Comparison of ENCODE assay signal across 26 mouse cellular contexts in genomic region chr1:160438820-160439219, GRCm38 (mm10).
A peak's percentile ranks its signal among the peaks of the same experiment; 100 is the strongest.
DNase-seq lines count a peak whose midpoint lies in the region; ATAC-seq and TF ChIP-seq lines count a peak whose summit lies in the region.
"Had no signal": no experiment of that assay in that cellular context is flagged by ENCODE, and none has a peak within 500 bp of the region (broad histone marks: within the 10 kb centered on the region; RNA-seq: fewer than 3 reads in every experiment).

No protein-coding gene starts in this region.

- TF ChIP-seq CTCF in brain, embryonic 14.5 days (IDR thresholded peaks at IDR 0.05; ENCODE audit: borderline replicate concordance, extremely low read depth, insufficient read depth, insufficient read length), result no peak

- no peak overlapping the region for H3K27ac ChIP-seq in forebrain, embryonic 14.5 days (ENCODE audit: low read depth, low read length)
- H3K27ac ChIP-seq in forebrain, embryonic 10.5 days, result no peak overlapping the region
- no peak overlapping the region for H3K27ac ChIP-seq in hindbrain, embryonic 15.5 days (replicated peaks)
- H3K27ac ChIP-seq in hindbrain, embryonic 12.5 days, result no peak overlapping the region
- H3K27ac ChIP-seq: embryonic facial prominence, embryonic 13.5 days; embryonic facial prominence, embryonic 15.5 days had no signal

- peak; percentile 5 to 20 for DNase-seq in cerebellum, postnatal 10 days
- DNase-seq in cerebellum, postnatal 36 days, result no peak
- no peak for DNase-seq in forebrain, embryonic 14.5 days (ENCODE audit: low spot score)
- DNase-seq in forebrain, embryonic 10.5 days (ENCODE audit: extremely low spot score, low spot score), result no peak
- DNase-seq in brain, embryonic 14.5 days (ENCODE audit: low read depth), result peak; percentile 13
- DNase-seq: adrenal gland, adult 8-10 months; adrenal gland, postnatal 14 days; adrenal gland, postnatal 36 days; B cell, adult 2 months; cerebellum, adult 11 months; cerebellum, adult 18-20 months; cerebellum, adult 8-10 months; cerebellum, adult 9-11 months; cerebellum, postnatal 25 days; embryo, embryonic 11 days had no signal

- H3K9ac ChIP-seq in forebrain, embryonic 14.5 days (ENCODE audit: low read length), result no peak overlapping the region
- H3K9ac ChIP-seq in hindbrain, embryonic 15.5 days, result no peak overlapping the region
- no peak overlapping the region for H3K9ac ChIP-seq in hindbrain, embryonic 12.5 days
- H3K9ac ChIP-seq: embryonic facial prominence, embryonic 13.5 days; embryonic facial prominence, embryonic 15.5 days had no signal

- H3K36me3 ChIP-seq in forebrain, embryonic 14.5 days (ENCODE audit: control insufficient read depth, insufficient read depth, low read length), result no peaks in the 10 kb centered on the region
- H3K36me3 ChIP-seq in forebrain, embryonic 10.5 days (replicated peaks), result no peaks in the 10 kb centered on the region
- no peaks in the 10 kb centered on the region for H3K36me3 ChIP-seq in hindbrain, embryonic 15.5 days
- H3K36me3 ChIP-seq in hindbrain, embryonic 12.5 days, result no peaks in the 10 kb centered on the region
- H3K36me3 ChIP-seq: embryonic facial prominence, embryonic 13.5 days; embryonic facial prominence, embryonic 15.5 days had no signal

- H3K4me3 ChIP-seq in forebrain, embryonic 14.5 days (ENCODE audit: low read depth, low read length), result no peak overlapping the region
- H3K4me3 ChIP-seq in forebrain, embryonic 10.5 days, result no peak overlapping the region
- H3K4me3 ChIP-seq in hindbrain, embryonic 15.5 days, result no peak overlapping the region
- H3K4me3 ChIP-seq in hindbrain, embryonic 12.5 days, result no peak overlapping the region
- H3K4me3 ChIP-seq: embryonic facial prominence, embryonic 13.5 days; embryonic facial prominence, embryonic 15.5 days; erythroblast, embryonic 14.5 days had no signal

- H3K4me1 ChIP-seq in forebrain, embryonic 14.5 days (ENCODE audit: control insufficient read depth, insufficient read depth, low read length), result 0 out of 2 replicates have a peak, but pooled peaks cover 3% of the 10 kb centered on the region
- H3K4me1 ChIP-seq in forebrain, embryonic 10.5 days, result peaks cover 5% of the 10 kb centered on the region; the same call in 1 of the 2 replicates
- H3K4me1 ChIP-seq in hindbrain, embryonic 15.5 days (replicated peaks), result no peaks in the 10 kb centered on the region
- H3K4me1 ChIP-seq in hindbrain, embryonic 12.5 days, result no peaks in the 10 kb centered on the region
- H3K4me1 ChIP-seq: embryonic facial prominence, embryonic 13.5 days; embryonic facial prominence, embryonic 15.5 days had no signal

- H3K27me3 ChIP-seq in forebrain, embryonic 14.5 days (replicated peaks; ENCODE audit: control insufficient read depth, insufficient read depth, low read length), result no peaks in the 10 kb centered on the region
- no peaks in the 10 kb centered on the region for H3K27me3 ChIP-seq in forebrain, embryonic 10.5 days (ENCODE audit: poor library complexity, severe bottlenecking)
- no peaks in the 10 kb centered on the region for H3K27me3 ChIP-seq in hindbrain, embryonic 15.5 days
- no peaks in the 10 kb centered on the region for H3K27me3 ChIP-seq in hindbrain, embryonic 12.5 days
- H3K27me3 ChIP-seq: CH12.LX; embryonic facial prominence, embryonic 13.5 days; embryonic facial prominence, embryonic 15.5 days; Patski had no signal

- H3K4me2 ChIP-seq in forebrain, embryonic 14.5 days (ENCODE audit: low read length), result no peak overlapping the region
- no peak overlapping the region for H3K4me2 ChIP-seq in hindbrain, embryonic 15.5 days
- no peak overlapping the region for H3K4me2 ChIP-seq in hindbrain, embryonic 12.5 days (replicated peaks)
- H3K4me2 ChIP-seq: embryonic facial prominence, embryonic 13.5 days; embryonic facial prominence, embryonic 15.5 days had no signal

- WGBS in forebrain, embryonic 14.5 days, result 35% methylated on average over 4 of the region's 4 CpGs
- 63% methylated on average over 4 of the region's 4 CpGs for WGBS in forebrain, embryonic 10.5 days
- 59% methylated on average over 4 of the region's 4 CpGs for WGBS in hindbrain, embryonic 15.5 days
- WGBS in hindbrain, embryonic 12.5 days, result 54% methylated on average over 4 of the region's 4 CpGs

- H3K9me3 ChIP-seq in forebrain, embryonic 14.5 days (replicated peaks; ENCODE audit: control insufficient read depth, low read length), result no peaks in the 10 kb centered on the region
- no peaks in the 10 kb centered on the region for H3K9me3 ChIP-seq in forebrain, embryonic 10.5 days
- no peaks in the 10 kb centered on the region for H3K9me3 ChIP-seq in hindbrain, embryonic 15.5 days
- H3K9me3 ChIP-seq in hindbrain, embryonic 12.5 days (replicated peaks), result no peaks in the 10 kb centered on the region
- H3K9me3 ChIP-seq: embryonic facial prominence, embryonic 13.5 days; embryonic facial prominence, embryonic 15.5 days; G1E had no signal

- no peak for TF ChIP-seq POLR2A in brain, embryonic 14.5 days (IDR thresholded peaks at IDR 0.05; ENCODE audit: borderline replicate concordance, extremely low read depth, insufficient read depth, insufficient read length, poor library complexity, severe bottlenecking)

- ATAC-seq in forebrain, embryonic 14.5 days, result peak; percentile 55; the same call in 1 of the 2 replicates
- peak; percentile 45; the same call in 1 of the 2 replicates for ATAC-seq in hindbrain, embryonic 15.5 days (ENCODE audit: low FRiP score, low read depth)
- no peak for ATAC-seq in hindbrain, embryonic 12.5 days (ENCODE audit: low FRiP score)
- ATAC-seq: activated CD4-positive, CD25-positive, alpha-beta regulatory T cell, adult 4 months; CD4-positive, CD25-positive, alpha-beta regulatory T cell, adult 4 months; forebrain, embryonic 16.5 days; Patski had no signal

Comparison
In these comparisons a context has a peak if more than half of its experiments do, and no peak if none do; other contexts are left out.
1. DNase-seq: peak in cerebellum, postnatal 10 days (2 of 2) and brain, embryonic 14.5 days (single experiment); none in cerebellum, postnatal 36 days (0 of 2), forebrain, embryonic 14.5 days (single experiment) and forebrain, embryonic 10.5 days (single experiment).